Comparison of ENCODE assay signal across 13 mouse cellular contexts in the genomic region with DNA sequence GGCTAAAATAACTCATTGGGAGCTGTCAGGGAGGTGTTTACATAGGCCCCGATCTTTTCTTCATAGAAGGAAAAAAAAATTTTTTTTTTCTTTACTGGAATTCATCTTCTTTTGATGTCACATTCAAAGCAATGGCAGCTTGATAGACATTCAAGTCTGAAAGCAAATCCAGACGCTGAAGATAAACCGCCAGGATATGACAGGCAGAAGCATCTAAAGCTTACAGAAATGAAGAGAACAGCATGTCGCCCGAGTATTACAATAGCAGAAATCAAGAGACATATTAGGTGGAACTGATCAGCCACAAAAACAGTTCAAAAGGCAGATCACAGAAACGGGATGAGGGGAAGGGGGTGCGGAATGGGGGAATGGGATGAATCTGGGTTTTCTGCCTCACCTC.
DNase-seq lines count a peak whose midpoint lies in the region; ATAC-seq and TF ChIP-seq lines count a peak whose summit lies in the region.
"Had no signal": no experiment of that assay in that cellular context is flagged by ENCODE, and none has a peak within 500 bp of the region (broad histone marks: within the 10 kb centered on the region; RNA-seq: fewer than 3 reads in every experiment).

No protein-coding gene starts in this region.

- TF ChIP-seq CTCF in intestine, postnatal 0 days (IDR thresholded peaks at IDR 0.05; ENCODE audit: low read depth), result no peak

- H3K9ac ChIP-seq in forebrain, embryonic 15.5 days (replicated peaks), result no peak overlapping the region
- no peak overlapping the region for H3K9ac ChIP-seq in forebrain, embryonic 13.5 days
- H3K9ac ChIP-seq in intestine, embryonic 14.5 days (ENCODE audit: low read length), result no peak overlapping the region
- no peak overlapping the region for H3K9ac ChIP-seq in intestine, postnatal 0 days (ENCODE audit: low read depth, low read length)
- H3K9ac ChIP-seq in midbrain, embryonic 14.5 days (replicated peaks; ENCODE audit: low read length), result no peak overlapping the region
- H3K9ac ChIP-seq: hindbrain, embryonic 15.5 days had no signal

- no peak for DNase-seq in intestine, embryonic 14.5 days (ENCODE audit: low spot score)
- DNase-seq in T-cell, adult 2 months (ENCODE audit: low spot score), result peak; percentile 16
- DNase-seq in midbrain, embryonic 14.5 days, result peak; percentile 57
- DNase-seq in ovary, postnatal 14 days (ENCODE audit: low spot score), result no peak
- no peak for DNase-seq in neural tube, embryonic 10.5 days (ENCODE audit: extremely low spot score, low spot score)
- DNase-seq: adrenal gland, adult 8-10 months; cerebellum, adult 11 months; kidney, postnatal 14 days had no signal

- H3K4me2 ChIP-seq in forebrain, embryonic 15.5 days (replicated peaks), result no peak overlapping the region
- H3K4me2 ChIP-seq in forebrain, embryonic 13.5 days, result no peak overlapping the region
- peak overlapping the region; percentile 56 for H3K4me2 ChIP-seq in intestine, embryonic 14.5 days (ENCODE audit: low read length)
- H3K4me2 ChIP-seq in intestine, postnatal 0 days (replicated peaks; ENCODE audit: low read depth), result no peak overlapping the region; the same call in 1 of the 2 replicates
- H3K4me2 ChIP-seq in midbrain, embryonic 14.5 days (ENCODE audit: low read length), result peak overlapping the region; percentile 15; the same call in 1 of the 2 replicates
- H3K4me2 ChIP-seq: hindbrain, embryonic 15.5 days had no signal

- WGBS in forebrain, embryonic 15.5 days, result 49% methylated on average over 7 of the region's 7 CpGs
- 43% methylated on average over 7 of the region's 7 CpGs for WGBS in forebrain, embryonic 13.5 days
- WGBS in intestine, embryonic 14.5 days, result 26% methylated on average over 7 of the region's 7 CpGs
- WGBS in intestine, postnatal 0 days, result 50% methylated on average over 7 of the region's 7 CpGs
- WGBS in midbrain, embryonic 14.5 days, result 12% methylated on average over 7 of the region's 7 CpGs

- H3K4me1 ChIP-seq in forebrain, embryonic 15.5 days, result peaks cover 39% of the 10 kb centered on the region
- H3K4me1 ChIP-seq in forebrain, embryonic 13.5 days, result peaks cover 65% of the 10 kb centered on the region
- H3K4me1 ChIP-seq in intestine, embryonic 14.5 days (replicated peaks; ENCODE audit: control insufficient read depth, insufficient read depth, low read length), result peaks cover 51% of the 10 kb centered on the region
- peaks cover 22% of the 10 kb centered on the region; the same call in 1 of the 2 replicates for H3K4me1 ChIP-seq in intestine, postnatal 0 days (replicated peaks; ENCODE audit: control insufficient read depth, insufficient read depth, low read length)
- H3K4me1 ChIP-seq in midbrain, embryonic 14.5 days (ENCODE audit: control insufficient read depth, insufficient read depth, low read length), result peaks cover 4% of the 10 kb centered on the region; the same call in 1 of the 2 replicates

- H3K4me3 ChIP-seq in forebrain, embryonic 15.5 days, result no peak overlapping the region
- no peak overlapping the region for H3K4me3 ChIP-seq in forebrain, embryonic 13.5 days
- H3K4me3 ChIP-seq in intestine, embryonic 14.5 days (ENCODE audit: low read depth, low read length), result no peak overlapping the region
- no peak overlapping the region for H3K4me3 ChIP-seq in intestine, postnatal 0 days (ENCODE audit: low read depth, low read length)
- no peak overlapping the region for H3K4me3 ChIP-seq in midbrain, embryonic 14.5 days (replicated peaks; ENCODE audit: low read depth, low read length)
- H3K4me3 ChIP-seq: hindbrain, embryonic 15.5 days had no signal

- H3K27me3 ChIP-seq in forebrain, embryonic 15.5 days, result no peaks in the 10 kb centered on the region
- no peaks in the 10 kb centered on the region for H3K27me3 ChIP-seq in forebrain, embryonic 13.5 days
- no peaks in the 10 kb centered on the region for H3K27me3 ChIP-seq in intestine, embryonic 14.5 days (replicated peaks; ENCODE audit: control insufficient read depth, insufficient read depth, low read length)
- no peaks in the 10 kb centered on the region for H3K27me3 ChIP-seq in intestine, postnatal 0 days (replicated peaks; ENCODE audit: control insufficient read depth, insufficient read depth, low read length)
- no peaks in the 10 kb centered on the region for H3K27me3 ChIP-seq in midbrain, embryonic 14.5 days (ENCODE audit: control insufficient read depth, insufficient read depth, low read length)
- H3K27me3 ChIP-seq: Patski had no signal

- 0 out of 2 replicates have a peak, but pooled peaks have one; percentile 23 for ATAC-seq in forebrain, embryonic 15.5 days (replicated peaks)
- no peak for ATAC-seq in forebrain, embryonic 13.5 days
- no peak for ATAC-seq in intestine, embryonic 14.5 days (replicated peaks; ENCODE audit: low FRiP score, low TSS enrichment, low read depth)
- no peak for ATAC-seq in intestine, postnatal 0 days
- 0 out of 2 replicates have a peak, but pooled peaks have one; percentile 37 for ATAC-seq in midbrain, embryonic 14.5 days (ENCODE audit: low FRiP score, low TSS enrichment)
- ATAC-seq: Patski had no signal

- no peaks in the 10 kb centered on the region for H3K9me3 ChIP-seq in forebrain, embryonic 15.5 days
- H3K9me3 ChIP-seq in forebrain, embryonic 13.5 days (replicated peaks), result no peaks in the 10 kb centered on the region; the same call in 1 of the 2 replicates
- no peaks in the 10 kb centered on the region for H3K9me3 ChIP-seq in intestine, embryonic 14.5 days (ENCODE audit: control insufficient read depth, low read length)
- H3K9me3 ChIP-seq in intestine, postnatal 0 days (ENCODE audit: control insufficient read depth), result no peaks in the 10 kb centered on the region
- H3K9me3 ChIP-seq in midbrain, embryonic 14.5 days (ENCODE audit: control insufficient read depth, low read length), result no peaks in the 10 kb centered on the region
- H3K9me3 ChIP-seq: hindbrain, embryonic 15.5 days had no signal

- peak overlapping the region; percentile 12; the same call in 1 of the 2 replicates for H3K27ac ChIP-seq in forebrain, embryonic 15.5 days (replicated peaks)
- no peak overlapping the region for H3K27ac ChIP-seq in forebrain, embryonic 13.5 days
- peak overlapping the region; percentile 92 for H3K27ac ChIP-seq in intestine, embryonic 14.5 days (ENCODE audit: low read depth)
- no peak overlapping the region for H3K27ac ChIP-seq in intestine, postnatal 0 days (ENCODE audit: low read depth, low read length)
- no peak overlapping the region for H3K27ac ChIP-seq in midbrain, embryonic 14.5 days (replicated peaks; ENCODE audit: low read depth, low read length)
- H3K27ac ChIP-seq: hindbrain, embryonic 15.5 days had no signal

- H3K36me3 ChIP-seq in forebrain, embryonic 15.5 days, result no peaks in the 10 kb centered on the region
- no peaks in the 10 kb centered on the region for H3K36me3 ChIP-seq in forebrain, embryonic 13.5 days (ENCODE audit: poor library complexity, severe bottlenecking)
- H3K36me3 ChIP-seq in intestine, embryonic 14.5 days (ENCODE audit: control insufficient read depth, insufficient read depth, low read length), result no peaks in the 10 kb centered on the region
- H3K36me3 ChIP-seq in intestine, postnatal 0 days (ENCODE audit: control insufficient read depth, insufficient read depth), result no peaks in the 10 kb centered on the region
- no peaks in the 10 kb centered on the region for H3K36me3 ChIP-seq in midbrain, embryonic 14.5 days (ENCODE audit: control insufficient read depth, insufficient read depth, low read length)
- H3K36me3 ChIP-seq: hindbrain, embryonic 15.5 days had no signal

Comparison
In these comparisons a context has a peak if more than half of its experiments do, and no peak if none do; other contexts are left out.
1. ATAC-seq: peak in forebrain, embryonic 15.5 days (single experiment) and midbrain, embryonic 14.5 days (single experiment); none in forebrain, embryonic 13.5 days (single experiment), intestine, embryonic 14.5 days (single experiment) and intestine, postnatal 0 days (single experiment).
2. H3K27ac ChIP-seq: peak in forebrain, embryonic 15.5 days (single experiment) and intestine, embryonic 14.5 days (single experiment); none in forebrain, embryonic 13.5 days (single experiment), intestine, postnatal 0 days (single experiment) and midbrain, embryonic 14.5 days (single experiment).
3. H3K4me2 ChIP-seq: peak in intestine, embryonic 14.5 days (single experiment) and midbrain, embryonic 14.5 days (single experiment); none in forebrain, embryonic 15.5 days (single experiment), forebrain, embryonic 13.5 days (single experiment) and intestine, postnatal 0 days (single experiment).
4. DNase-seq: peak in T-cell, adult 2 months (single experiment) and midbrain, embryonic 14.5 days (single experiment); none in intestine, embryonic 14.5 days (single experiment), ovary, postnatal 14 days (single experiment) and neural tube, embryonic 10.5 days (single experiment).